Mouse (Mus musculus) hindbrain, embryonic 16.5 days (tissue): Measurements from ENCODE around the gene Taar7a. TPM values are rescaled to one million over a fixed set of nuclear protein-coding genes. Genes with fewer than 3 reads are reported as not detected.

Experiments used
- ATAC-seq: fragments of 200-750 bp; cut with Nextera tagmentation; 2 replicates; pipeline ENCODE4 v1.8.0; 2017; ENCODE audit warnings: moderate TSS enrichment, moderate library complexity
- H3K27ac ChIP-seq: fragments of 300-500 bp; sonication (generic); 2 replicates; pipeline ENCODE4 v1.5.1; 2014; ENCODE audit warnings: low read depth, mild to moderate bottlenecking, control low read depth, low read length, moderate library complexity
- H3K27me3 ChIP-seq: fragments of 300-500 bp; sonication (generic); replicated peaks from 2 replicates; pipeline ENCODE4 v1.6.1; 2014; ENCODE audit warnings: low read length; ENCODE audit not compliant: control insufficient read depth, insufficient read depth
- H3K36me3 ChIP-seq: fragments of 300-500 bp; sonication (generic); 2 replicates; pipeline ENCODE4 v1.6.1; 2014; ENCODE audit warnings: mild to moderate bottlenecking, low read length, moderate library complexity, mixed read lengths; ENCODE audit not compliant: control insufficient read depth, insufficient read depth
- H3K4me1 ChIP-seq: fragments of 300-500 bp; sonication (generic); 2 replicates; pipeline ENCODE4 v1.6.1; 2014; ENCODE audit warnings: low read depth, low read length; ENCODE audit not compliant: control insufficient read depth, insufficient read depth
- H3K4me2 ChIP-seq: fragments of 300-500 bp; sonication (generic); 2 replicates; pipeline ENCODE4 v1.6.1; 2014; ENCODE audit warnings: mild to moderate bottlenecking, low read length, control low read depth, moderate library complexity
- H3K4me3 ChIP-seq: fragments of 300-500 bp; sonication (generic); 2 replicates; pipeline ENCODE4 v1.5.1; 2014; ENCODE audit warnings: mild to moderate bottlenecking, low read length, control low read depth, moderate library complexity
- H3K9ac ChIP-seq: fragments of 300-500 bp; sonication (generic); 2 replicates; pipeline ENCODE4 v1.6.1; 2014; ENCODE audit warnings: low read depth, mild to moderate bottlenecking, control low read depth, low read length, moderate library complexity
- H3K9me3 ChIP-seq: fragments of 300-500 bp; sonication (generic); 2 replicates; pipeline ENCODE4 v1.6.1; 2014; ENCODE audit warnings: mild to moderate bottlenecking, low read length, moderate library complexity; ENCODE audit not compliant: control insufficient read depth
- WGBS: fragments of 180-500 bp; shearing (Covaris S2); extraction: QIAGEN DNeasy Blood & Tissue Kit; methylation state at CpG from one replicate; pipeline ENCODE4 v1.1.7; 2014; 5-methylcytosine and 5-hydroxymethylcytosine counted together
- polyA plus RNA-seq: library from polyadenylated mRNA; unstranded; fragments of >200 nt; fragmentation: Nextera tagmentation; extraction: Ambion mirVana; gene quantifications from 2 replicates; pipeline ENCODE4 v1.2.1, GENCODE M21; 2015

The Taar7a gene
- polyA plus RNA-seq, 1 experiment from 2014 or later = not detected

- no peak overlapping the region for H3K4me3 ChIP-seq
- no peak overlapping the region for H3K4me2 ChIP-seq
- no peaks in the 10 kb centered on the region for H3K36me3 ChIP-seq
- ATAC-seq = no peak
- WGBS = 84% methylated on average over 5 of the region's 5 CpGs
- H3K9ac ChIP-seq = no peak overlapping the region
- H3K4me1 ChIP-seq = no peaks in the 10 kb centered on the region
- H3K9me3 ChIP-seq = no peaks in the 10 kb centered on the region
- no peak overlapping the region for H3K27ac ChIP-seq
- H3K27me3 ChIP-seq = no peaks in the 10 kb centered on the region
Measured at GRCm38 (mm10) chr10:23986419-23986818, 6.9 kb downstream of the Taar7a start.

- WGBS = 69% methylated on average over 8 of the region's 8 CpGs
- H3K4me3 ChIP-seq = no peak within 1 kb of the TSS
- ATAC-seq = no peak
- H3K4me2 ChIP-seq = no peak within 1 kb of the TSS
- H3K9ac ChIP-seq = no peak within 1 kb of the TSS
- no peaks in the 10 kb centered on the region for H3K9me3 ChIP-seq
- no peaks in the 10 kb centered on the region for H3K4me1 ChIP-seq
- H3K27me3 ChIP-seq = no peaks in the 10 kb centered on the region
- no peaks in the 10 kb centered on the region for H3K36me3 ChIP-seq
- H3K27ac ChIP-seq = no peak within 1 kb of the TSS
Measured at GRCm38 (mm10) chr10:23985546-23985945, 7.7 kb downstream of the Taar7a start, which contains the start of gene Taar6. Taar6 (minus strand) TSS chr10:23985646.

GRCm38 (mm10) chr10:23978901-23979705, 14.2 kb downstream of the Taar7a start:
- H3K4me3 ChIP-seq = no peak overlapping the region
- 44% methylated on average over 16 of the region's 16 CpGs for WGBS

GRCm38 (mm10) chr10:23977958-23978357, 15.3 kb downstream of the Taar7a start:
- no peak overlapping the region for H3K9ac ChIP-seq
- WGBS = 43% methylated on average over 4 of the region's 4 CpGs

More at GRCm38 (mm10) chr10:23978901-23979705, 14.2 kb downstream of the Taar7a start:
- Histone ChIP-seq H3K36me3 (no peaks in the 10 kb centered on the region), H3K4me1 (no peaks in the 10 kb centered on the region), H3K27ac (no peak overlapping the region), H3K9me3 (no peaks in the 10 kb centered on the region), H3K27me3 (no peaks in the 10 kb centered on the region), H3K4me2 (no peak overlapping the region), H3K9ac (no peak overlapping the region)
- peak; percentile 87 for ATAC-seq

GRCm38 (mm10) chr10:23971256-23971655, 22.0 kb downstream of the Taar7a start:
- no peaks in the 10 kb centered on the region for H3K36me3 ChIP-seq
- no peaks in the 10 kb centered on the region for H3K4me1 ChIP-seq
- H3K4me3 ChIP-seq = no peak overlapping the region
- no peak overlapping the region for H3K4me2 ChIP-seq
- 90% methylated on average over 5 of the region's 5 CpGs for WGBS
- no peak for ATAC-seq
- no peak overlapping the region for H3K9ac ChIP-seq
- H3K9me3 ChIP-seq = no peaks in the 10 kb centered on the region
- no peaks in the 10 kb centered on the region for H3K27me3 ChIP-seq
- no peak overlapping the region for H3K27ac ChIP-seq

More at GRCm38 (mm10) chr10:23977958-23978357, 15.3 kb downstream of the Taar7a start:
- no peak for ATAC-seq
- Histone ChIP-seq H3K4me3 (no peak overlapping the region), H3K9me3 (no peaks in the 10 kb centered on the region), H3K27ac (no peak overlapping the region), H3K36me3 (no peaks in the 10 kb centered on the region), H3K4me2 (no peak overlapping the region), H3K27me3 (no peaks in the 10 kb centered on the region), H3K4me1 (no peaks in the 10 kb centered on the region)

- H3K9me3 ChIP-seq = no peaks in the 10 kb centered on the region
- H3K4me1 ChIP-seq = no peaks in the 10 kb centered on the region
- H3K27ac ChIP-seq = no peak within 1 kb of the TSS
- no peaks in the 10 kb centered on the region for H3K27me3 ChIP-seq
- no peak for ATAC-seq
- no peak within 1 kb of the TSS for H3K4me2 ChIP-seq
- no peak within 1 kb of the TSS for H3K4me3 ChIP-seq
- H3K9ac ChIP-seq = no peak within 1 kb of the TSS
- 90% methylated on average over 11 of the region's 11 CpGs for WGBS
- H3K36me3 ChIP-seq = no peaks in the 10 kb centered on the region
Measured at GRCm38 (mm10) chr10:23970656-23971165, 22.6 kb downstream of the Taar7a start, which contains the start of gene Taar5. Taar5 (plus strand) TSS chr10:23970706.

GRCm38 (mm10) chr10:23964921-23965610, 28.2 kb downstream of the Taar7a start:
- H3K9ac ChIP-seq = no peak overlapping the region

GRCm38 (mm10) chr10:23963444-23963843, 29.8 kb downstream of the Taar7a start:
- 38% methylated on average over 3 of the region's 3 CpGs for WGBS
- ATAC-seq = no peak
- H3K36me3 ChIP-seq = no peaks in the 10 kb centered on the region

More at GRCm38 (mm10) chr10:23964921-23965610, 28.2 kb downstream of the Taar7a start:
- 91% methylated on average over 6 of the region's 6 CpGs for WGBS
- H3K4me3 ChIP-seq = no peak overlapping the region
- no peak overlapping the region for H3K4me2 ChIP-seq
- H3K4me1 ChIP-seq = no peaks in the 10 kb centered on the region
- H3K27me3 ChIP-seq = no peaks in the 10 kb centered on the region
- no peaks in the 10 kb centered on the region for H3K9me3 ChIP-seq
- no peaks in the 10 kb centered on the region for H3K36me3 ChIP-seq
- no peak for ATAC-seq
- H3K27ac ChIP-seq = no peak overlapping the region

GRCm38 (mm10) chr10:23960444-23960915, 32.8 kb downstream of the Taar7a start, which contains the start of gene Taar4:
Taar4 (plus strand) TSS chr10:23960494.
- H3K9me3 ChIP-seq = no peaks in the 10 kb centered on the region
- no peaks in the 10 kb centered on the region for H3K27me3 ChIP-seq
- no peak within 1 kb of the TSS for H3K9ac ChIP-seq
- no peak for ATAC-seq
- no peak within 1 kb of the TSS for H3K4me3 ChIP-seq
- H3K27ac ChIP-seq = no peak within 1 kb of the TSS
- H3K4me2 ChIP-seq = no peak within 1 kb of the TSS
- 95% methylated on average over 13 of the region's 13 CpGs for WGBS
- H3K4me1 ChIP-seq = no peaks in the 10 kb centered on the region
- H3K36me3 ChIP-seq = no peaks in the 10 kb centered on the region

More at GRCm38 (mm10) chr10:23963444-23963843, 29.8 kb downstream of the Taar7a start:
- H3K27me3 ChIP-seq = no peaks in the 10 kb centered on the region
- H3K4me1 ChIP-seq = no peaks in the 10 kb centered on the region
- no peaks in the 10 kb centered on the region for H3K9me3 ChIP-seq
- H3K27ac ChIP-seq = no peak overlapping the region
- H3K4me2 ChIP-seq = no peak overlapping the region
- no peak overlapping the region for H3K9ac ChIP-seq
- no peak overlapping the region for H3K4me3 ChIP-seq
